Mouse (Mus musculus) layer of hippocampus, adult 11-12 months (tissue): ENCODE measurements around the gene Msl3.
"Not testable (repeated sequence)": the region's sequence is repeated elsewhere in the genome, so short reads cannot be mapped to it uniquely, and the experiment has no call there.

Experiments
- DNase-seq: peaks from one replicate; pipeline ENCODE4 v3.0.0; 2022; ENCODE audit warnings: low spot score

The Msl3 gene

DNA sequence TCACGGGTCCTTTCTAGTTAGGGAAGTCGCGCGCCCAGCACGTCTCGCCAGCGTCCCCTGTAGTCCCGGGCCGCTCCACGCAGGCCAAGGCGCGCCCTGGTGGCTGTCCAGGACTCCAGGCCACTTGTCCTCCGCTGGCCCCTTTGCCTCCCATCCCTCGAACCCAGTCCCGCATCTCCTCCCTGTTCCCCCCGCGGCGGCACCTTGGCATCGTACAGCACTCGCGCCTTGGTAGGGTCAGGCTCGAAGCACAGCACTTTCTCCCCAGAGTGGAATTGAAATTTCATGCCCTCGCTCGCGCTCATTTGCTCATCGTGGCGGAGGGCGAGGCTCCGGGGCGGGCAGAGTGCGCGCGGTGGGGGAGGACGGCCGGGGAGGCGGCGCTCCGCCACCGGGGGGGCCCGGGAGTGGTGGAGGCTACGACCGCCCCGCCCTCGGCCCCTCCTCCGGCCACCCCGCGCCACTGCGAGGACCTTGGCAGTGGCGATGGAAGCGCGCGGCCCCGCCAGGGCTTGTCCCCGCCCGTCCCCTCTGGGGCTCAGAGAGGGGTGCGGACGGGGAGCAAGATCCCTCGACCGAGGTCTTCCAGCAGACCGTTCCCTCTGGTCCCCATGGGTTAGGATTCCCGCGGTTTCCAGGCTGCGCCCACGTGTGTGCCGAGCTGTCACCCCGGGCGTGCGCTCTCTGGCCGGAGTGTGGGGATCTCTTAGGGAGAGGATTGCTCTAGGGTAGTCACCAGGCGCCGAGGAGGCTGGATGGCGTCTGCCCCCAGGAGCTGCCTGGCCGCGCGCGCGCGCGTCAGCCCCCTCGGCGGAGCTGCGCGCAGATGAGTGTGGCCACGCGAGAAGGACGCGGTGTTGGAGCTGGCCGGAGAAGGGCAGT, at the start of gene Msl3:
Gene Msl3 (minus strand): TSS at position 374 of the 882 bp plus-strand sequence.
- DNase-seq, result peak; percentile 70

DNA sequence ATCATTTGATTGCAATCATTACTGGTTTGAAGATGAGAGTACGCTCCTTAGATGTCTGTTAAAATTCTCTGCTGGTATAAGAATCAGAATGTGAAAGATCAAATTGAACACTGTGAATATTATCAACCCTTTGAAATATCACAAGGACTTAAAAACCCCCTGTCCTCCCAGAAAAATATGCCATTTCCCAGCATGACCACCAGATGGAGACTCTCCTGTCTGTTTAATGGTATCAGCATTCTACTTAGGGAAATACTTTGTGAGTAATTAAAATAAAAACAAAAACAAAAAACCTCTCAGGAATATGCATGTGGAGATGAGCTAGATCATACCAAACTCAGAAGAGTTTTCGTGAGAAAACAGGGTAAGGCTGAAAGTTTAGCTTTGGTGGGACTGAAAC, 44.3 kb upstream of the Msl3 start:
- peak; percentile 4 for DNase-seq

DNA sequence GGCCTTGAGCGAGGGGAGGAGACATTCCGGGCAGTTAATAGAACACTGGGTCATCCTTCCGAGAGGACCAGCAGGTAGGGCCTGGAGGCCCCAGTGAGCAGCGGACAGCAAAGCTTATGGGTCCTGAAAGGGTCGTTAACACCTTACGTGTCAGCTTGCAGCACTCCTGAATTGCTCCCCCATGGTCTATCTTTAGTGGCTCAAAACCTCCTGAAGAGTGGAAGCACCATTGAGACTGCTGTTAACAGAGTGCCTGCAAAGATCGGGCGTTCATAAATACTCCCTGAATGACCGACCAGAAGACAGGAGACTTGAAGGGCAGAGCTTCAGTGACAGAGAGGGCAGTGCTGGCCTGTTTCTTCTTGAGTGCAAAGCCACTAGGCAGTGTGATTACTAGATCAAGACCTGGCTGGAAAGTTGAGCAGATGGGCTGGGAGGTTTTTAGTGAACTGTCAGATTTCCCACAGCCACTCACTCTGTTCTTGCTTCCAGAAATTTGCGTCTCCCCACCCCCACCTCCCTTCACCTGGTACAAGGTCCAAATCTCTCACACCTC, 787 bp upstream of the Msl3 start:
- peak; percentile 11 for DNase-seq

DNA sequence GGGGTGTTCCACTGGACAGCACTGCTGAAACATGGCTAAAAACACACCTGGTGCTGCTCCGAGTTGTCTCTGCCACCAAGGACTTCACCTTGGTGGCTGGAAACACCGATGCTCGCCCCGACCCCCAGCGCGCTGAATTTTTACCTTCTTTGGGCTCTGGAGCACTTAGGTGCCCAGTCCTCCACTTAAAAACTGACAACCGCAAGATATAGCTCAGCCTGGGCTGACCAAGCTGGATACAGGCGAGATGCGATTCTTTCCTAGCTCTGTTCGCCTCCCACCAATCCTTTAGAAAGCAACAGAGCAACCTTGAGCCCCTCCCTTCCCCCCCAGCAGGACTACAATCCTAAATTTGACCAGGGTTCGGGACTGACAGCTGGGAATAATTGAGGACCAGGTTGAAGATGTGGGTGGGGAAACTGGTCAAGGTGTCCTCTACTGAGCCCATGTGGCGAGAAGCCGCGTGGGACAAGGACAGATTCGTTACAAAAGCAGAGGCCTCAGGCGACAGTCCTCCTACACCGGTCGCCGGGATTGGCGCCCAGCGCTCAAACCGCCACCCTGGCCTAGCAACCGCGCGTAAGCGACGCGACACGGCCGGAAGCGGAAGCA, 679 bp downstream of the Msl3 start:
- DNase-seq, result peak; percentile 79

DNA sequence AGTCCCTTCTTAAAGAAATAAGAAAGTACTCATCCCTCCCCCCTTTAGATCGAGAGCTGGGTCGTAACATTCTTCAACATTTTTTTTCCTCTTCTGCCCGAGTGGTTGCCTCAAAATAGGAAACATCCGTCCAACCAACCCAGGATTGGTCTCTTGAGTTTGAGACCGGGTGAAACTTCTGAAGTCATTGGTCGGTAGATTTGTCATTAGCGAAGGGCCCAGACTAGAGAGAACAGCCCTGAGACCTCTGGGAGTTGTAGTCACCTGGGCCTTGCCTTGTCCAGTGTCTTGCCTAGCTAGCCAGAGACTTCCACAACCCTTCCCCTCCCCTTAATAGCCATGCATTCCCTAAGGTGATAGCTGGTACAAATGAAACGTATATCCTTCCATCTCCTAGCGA, 1.3 kb downstream of the Msl3 start:
- peak; percentile 69 for DNase-seq

DNA sequence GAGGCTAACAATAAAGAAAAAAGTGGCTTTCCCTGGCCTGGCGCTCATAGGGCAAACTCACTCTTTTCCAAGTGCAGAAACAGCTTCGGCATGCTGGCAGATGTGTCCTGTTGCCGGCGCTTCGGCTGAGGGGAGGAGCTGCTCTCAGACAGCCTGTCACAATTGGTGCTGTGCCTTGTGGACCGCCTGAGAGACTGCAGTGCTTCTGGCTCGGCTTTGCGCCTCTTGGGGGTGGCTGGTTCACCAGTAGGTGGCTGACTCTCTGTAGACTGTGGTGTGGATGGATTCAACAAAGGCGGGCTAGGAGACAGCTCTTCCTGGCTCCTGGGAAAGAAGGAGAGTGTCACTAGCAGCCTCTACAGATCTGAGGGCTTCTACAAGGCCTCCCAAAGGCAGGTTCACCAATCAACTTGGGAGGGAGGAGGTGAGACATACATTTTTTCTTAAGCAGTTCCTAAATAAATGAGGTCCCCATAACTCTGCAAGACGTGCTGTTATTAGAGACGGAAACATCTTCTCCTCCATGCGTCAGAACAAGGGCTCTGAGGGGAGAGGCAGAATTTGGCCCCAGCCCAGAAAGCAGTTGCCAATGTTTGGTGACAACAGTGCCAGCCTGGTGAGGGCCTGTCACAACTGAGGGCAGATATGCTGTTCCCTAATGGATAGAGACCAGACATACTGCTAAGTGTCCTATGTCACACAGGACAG, 9.6 kb downstream of the Msl3 start:
- peak; percentile 18 for DNase-seq

DNA sequence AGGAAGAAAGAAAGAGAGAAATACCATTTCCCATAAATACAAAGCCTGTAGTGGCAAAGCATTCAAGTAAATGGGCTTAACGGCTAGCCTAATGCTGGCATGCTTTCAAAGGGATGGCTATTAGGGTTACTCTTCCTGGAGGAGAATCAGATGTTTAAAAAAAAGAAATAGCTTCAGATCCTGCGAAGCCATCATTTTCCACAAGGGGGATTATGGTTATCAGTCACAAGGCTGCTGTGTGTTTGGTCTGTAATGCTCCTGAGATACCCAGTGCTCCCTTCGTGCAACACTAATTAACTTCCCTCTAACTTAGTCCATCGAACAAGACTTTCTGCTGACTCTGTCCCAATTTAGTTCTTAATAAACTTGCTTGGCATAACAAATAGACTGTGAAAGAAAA, 13.5 kb downstream of the Msl3 start:
- no peak for DNase-seq

DNA sequence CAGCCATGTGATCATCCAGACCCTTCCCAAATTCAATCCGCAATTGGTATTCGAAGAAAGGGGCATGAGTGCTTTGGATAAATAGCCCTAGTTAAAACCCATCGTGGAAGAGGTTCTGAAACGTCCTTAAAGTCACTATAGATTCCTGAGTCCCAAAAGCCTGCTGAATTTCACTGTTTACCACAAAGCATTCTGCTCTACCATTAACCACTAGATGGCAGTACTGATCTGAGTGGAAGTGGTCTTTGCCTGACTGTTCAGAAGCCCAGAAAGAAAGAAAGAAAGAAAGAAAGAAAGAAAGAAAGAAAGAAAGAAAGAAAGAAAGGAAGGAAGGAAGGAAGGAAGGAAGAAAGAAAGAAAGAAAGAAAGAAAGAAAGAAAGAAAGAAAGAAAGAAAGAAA, 13.9 kb downstream of the Msl3 start:
- DNase-seq, result not testable (repeated sequence)

DNA sequence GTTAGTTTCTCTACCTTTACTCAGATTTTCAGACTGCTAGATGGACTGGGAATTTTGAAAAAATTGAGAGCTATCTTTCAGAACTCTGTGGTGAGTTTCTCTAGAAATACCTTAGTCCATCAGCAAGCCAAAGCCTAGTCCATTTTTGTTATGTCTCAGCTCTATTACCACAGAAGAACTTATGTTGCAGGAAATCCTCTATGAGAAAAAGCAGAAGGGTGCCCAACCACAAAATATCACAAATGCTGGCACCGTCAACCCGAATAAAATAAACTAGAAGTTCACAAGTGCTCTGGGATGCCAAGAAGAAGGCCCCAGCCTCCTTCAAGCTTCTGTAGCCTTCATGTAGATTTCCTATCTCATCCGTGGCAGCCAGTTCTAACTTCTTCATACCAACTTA, 14.4 kb downstream of the Msl3 start:
- DNase-seq, result no peak

DNA sequence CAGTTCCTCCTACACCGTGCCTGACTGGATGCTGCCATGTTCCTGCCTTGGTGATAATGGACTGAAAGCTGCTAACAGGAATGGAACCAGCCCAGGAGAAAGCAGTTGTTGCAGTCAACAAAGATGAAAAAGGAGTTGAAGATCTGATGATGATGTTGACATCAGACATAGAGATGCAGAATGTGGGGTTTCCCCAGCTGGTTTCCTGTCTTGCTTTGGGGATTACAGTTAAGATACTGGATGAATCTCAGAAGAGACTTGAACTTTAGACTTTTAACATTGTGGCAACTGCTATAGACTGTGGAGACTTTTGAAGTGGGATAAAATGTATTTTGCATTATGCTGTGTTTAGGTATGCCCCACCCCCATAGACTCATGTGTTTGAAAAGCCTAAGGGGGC, 15.9 kb downstream of the Msl3 start:
- DNase-seq, result no peak

DNA sequence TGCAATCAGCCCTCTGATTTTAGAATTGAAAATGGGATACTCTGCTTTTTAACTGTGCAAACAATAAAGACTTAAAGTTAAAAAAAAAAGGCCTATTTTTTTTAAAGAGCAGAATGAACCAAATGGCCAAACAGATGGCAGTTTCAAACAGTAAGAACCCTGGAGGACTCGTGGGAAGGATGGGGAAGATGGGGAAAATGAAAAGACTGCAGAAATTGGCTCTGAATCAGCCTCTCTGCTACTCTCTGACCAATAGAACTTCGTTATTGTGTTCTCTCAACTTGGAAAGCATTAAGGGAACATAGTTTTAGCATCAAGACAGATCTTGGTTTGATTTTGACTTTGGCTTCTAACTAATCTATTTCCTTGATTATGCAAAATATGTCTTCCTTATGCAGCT, 24.4 kb downstream of the Msl3 start:
- DNase-seq, result no peak

DNA sequence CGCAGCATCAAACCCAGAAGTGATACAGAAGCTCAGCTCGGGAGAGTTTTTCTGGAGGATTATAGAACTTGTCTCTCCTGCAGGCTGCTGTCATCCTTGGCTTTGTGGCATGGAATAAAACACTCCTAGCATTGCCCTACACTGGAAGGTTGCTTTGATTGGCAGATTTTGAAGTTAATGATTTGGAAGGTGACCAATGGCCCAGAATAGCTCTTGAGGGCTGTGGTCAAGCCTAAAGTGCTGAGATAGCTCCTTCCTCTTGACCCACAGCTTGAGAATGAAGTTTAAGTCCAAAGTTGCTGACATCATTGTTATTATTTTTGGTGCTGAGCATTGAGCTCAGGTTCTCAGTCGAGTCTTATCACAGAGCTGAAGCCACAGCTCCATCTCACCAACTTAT, 26.0 kb downstream of the Msl3 start:
- DNase-seq, result no peak

DNA sequence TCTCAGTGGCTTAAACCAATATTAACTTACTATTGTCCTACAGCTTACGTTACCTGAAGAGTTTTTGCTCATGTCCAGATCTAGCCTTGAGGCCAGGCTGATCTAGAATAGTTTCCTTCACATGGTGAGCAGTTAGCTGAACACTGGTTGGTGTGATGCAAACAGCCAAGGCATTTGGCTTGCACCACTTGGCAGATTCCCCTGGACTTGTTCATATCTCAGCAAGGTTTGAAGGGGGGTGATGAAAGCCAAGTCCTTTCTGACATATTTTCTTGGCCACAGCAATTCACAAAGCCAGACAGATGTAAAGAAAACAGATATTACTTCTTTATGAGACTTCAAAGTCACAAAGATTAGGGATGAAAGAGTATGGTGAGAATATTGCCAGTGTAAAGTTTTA, 30.2 kb downstream of the Msl3 start:
- no peak for DNase-seq

DNA sequence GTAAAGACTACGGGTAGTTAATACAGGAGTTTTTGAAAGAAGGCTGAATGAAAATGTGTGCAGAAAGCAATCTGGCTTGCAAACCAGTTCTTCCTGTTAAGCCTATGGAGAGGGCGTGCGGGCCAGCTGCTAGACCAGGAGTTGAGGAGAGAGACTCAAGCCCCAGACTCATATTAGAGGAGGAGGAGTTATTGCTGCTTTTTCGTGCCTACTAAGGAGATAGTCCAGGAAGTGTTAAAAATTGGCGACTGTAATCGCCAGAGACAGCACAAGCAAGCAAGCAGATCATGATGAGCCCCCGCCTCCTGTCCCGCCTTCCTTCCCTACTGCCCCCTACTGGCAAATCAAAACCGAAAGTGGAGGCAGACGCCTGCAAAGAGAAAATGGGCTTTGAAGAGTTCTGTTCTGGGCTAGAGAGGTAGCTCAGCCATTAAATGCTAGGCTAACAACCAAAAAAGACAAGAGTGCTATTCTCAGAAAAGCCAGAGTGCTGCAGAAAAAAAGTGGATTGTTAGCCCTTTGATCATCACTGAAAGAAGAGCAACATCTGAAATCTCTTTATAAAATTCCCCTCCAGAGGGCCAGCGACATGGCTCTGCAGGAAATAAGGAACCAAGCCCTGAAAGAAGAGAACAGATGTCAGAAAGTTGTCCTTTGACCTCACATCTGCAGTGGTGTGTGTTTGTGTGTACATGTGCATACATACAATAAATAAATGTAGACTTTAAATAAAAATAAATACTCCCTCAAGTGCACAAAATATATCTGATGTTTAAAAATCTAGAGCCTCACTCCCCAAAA, 33.9 kb downstream of the Msl3 start:
- DNase-seq, result peak; percentile 62
